In genomic region chr9:49485892-49486311, GRCm38 (mm10) we compare ENCODE assay signal across 8 mouse cellular contexts. TPM values are rescaled to one million over a fixed set of nuclear protein-coding genes. Genes with fewer than 3 reads are reported as not detected.
A peak's percentile ranks its signal among the peaks of the same experiment; 100 is the strongest.
DNase-seq lines count a peak whose midpoint lies in the region; ATAC-seq and TF ChIP-seq lines count a peak whose summit lies in the region.

Gene Ttc12, minus strand, starts transcription at chr9:49486225.

- H3K9me3 ChIP-seq in embryonic facial prominence, embryonic 14.5 days (ENCODE audit: control insufficient read depth, low read length): no peaks in the 10 kb centered on the region
- no peaks in the 10 kb centered on the region for H3K9me3 ChIP-seq in heart, embryonic 12.5 days (replicated peaks)
- no peaks in the 10 kb centered on the region for H3K9me3 ChIP-seq in kidney, embryonic 16.5 days (ENCODE audit: low read length)
- H3K9me3 ChIP-seq in liver, embryonic 14.5 days (ENCODE audit: control insufficient read depth, low read length): no peaks in the 10 kb centered on the region
- H3K9me3 ChIP-seq in stomach, postnatal 0 days (ENCODE audit: control insufficient read depth, low read length): no peaks in the 10 kb centered on the region

- TF ChIP-seq EP300 in liver, embryonic 14.5 days (IDR thresholded peaks at IDR 0.05; ENCODE audit: low read depth): no peak
- TF ChIP-seq EP300 in stomach, postnatal 0 days (optimal IDR thresholded peaks at IDR 0.05): no peak

- ATAC-seq in embryonic facial prominence, embryonic 14.5 days (ENCODE audit: low read depth): peak; percentile 87
- peak; percentile 89 for ATAC-seq in heart, embryonic 12.5 days (ENCODE audit: insufficient number of reproducible peaks, low FRiP score)
- peak; percentile 91 for ATAC-seq in kidney, embryonic 16.5 days (ENCODE audit: low FRiP score, low TSS enrichment)
- ATAC-seq in liver, embryonic 14.5 days (ENCODE audit: insufficient read depth): peak; percentile 77
- ATAC-seq in stomach, postnatal 0 days (ENCODE audit: low FRiP score, low TSS enrichment): peak; percentile 89

- peak; percentile 33 for DNase-seq in CD4-positive helper T cell, adult 2 months (ENCODE audit: low read depth, low spot score)
- DNase-seq in adrenal gland, postnatal 36 days: peak; percentile 93 to 94
- peak; percentile 86 for DNase-seq in embryonic facial prominence, embryonic 14.5 days (ENCODE audit: low spot score)
- peak; percentile 12 to 27 (median 20) for DNase-seq in liver, embryonic 14.5 days (ENCODE audit: low read depth in 3 of 3, low spot score in 3 of 3)
- peak; percentile 38 for DNase-seq in naive thymus-derived CD4-positive, alpha-beta T cell, adult 2 months (ENCODE audit: low read depth)
- DNase-seq in stomach, postnatal 0 days (ENCODE audit: low spot score): peak; percentile 82

- H3K27me3 ChIP-seq in embryonic facial prominence, embryonic 14.5 days (replicated peaks; ENCODE audit: control insufficient read depth, insufficient read depth, low read length): no peaks in the 10 kb centered on the region
- no peaks in the 10 kb centered on the region; the same call in 1 of the 2 replicates for H3K27me3 ChIP-seq in heart, embryonic 12.5 days (replicated peaks)
- H3K27me3 ChIP-seq in kidney, embryonic 16.5 days (ENCODE audit: insufficient read depth, low read length): no peaks in the 10 kb centered on the region
- no peaks in the 10 kb centered on the region for H3K27me3 ChIP-seq in liver, embryonic 14.5 days (ENCODE audit: control insufficient read depth, insufficient read depth, low read length)
- H3K27me3 ChIP-seq in stomach, postnatal 0 days (ENCODE audit: control insufficient read depth, insufficient read depth, low read length): no peaks in the 10 kb centered on the region

- peak within 1 kb of the TSS; percentile 49 for H3K4me3 ChIP-seq in embryonic facial prominence, embryonic 14.5 days (ENCODE audit: low read depth, low read length)
- peak within 1 kb of the TSS; percentile 71 for H3K4me3 ChIP-seq in heart, embryonic 12.5 days
- H3K4me3 ChIP-seq in kidney, embryonic 16.5 days (ENCODE audit: low read length): peak within 1 kb of the TSS; percentile 74
- peak within 1 kb of the TSS; percentile 50 to 63 for H3K4me3 ChIP-seq in liver, embryonic 14.5 days (ENCODE audit: insufficient read depth in 1 of 2, low read depth in 2 of 2, low read length in 2 of 2)
- H3K4me3 ChIP-seq in stomach, postnatal 0 days (ENCODE audit: low read depth, low read length): peak within 1 kb of the TSS; percentile 54

- H3K27ac ChIP-seq in embryonic facial prominence, embryonic 14.5 days (replicated peaks; ENCODE audit: low read depth, low read length): no peak within 1 kb of the TSS
- peak within 1 kb of the TSS; percentile 20; the same call in 1 of the 2 replicates for H3K27ac ChIP-seq in heart, embryonic 12.5 days (ENCODE audit: poor library complexity, severe bottlenecking)
- H3K27ac ChIP-seq in kidney, embryonic 16.5 days (ENCODE audit: low read length): 0 out of 2 replicates have a peak within 1 kb of the TSS, but pooled peaks have one; percentile 23
- no peak within 1 kb of the TSS for H3K27ac ChIP-seq in liver, embryonic 14.5 days
- no peak within 1 kb of the TSS for H3K27ac ChIP-seq in stomach, postnatal 0 days (replicated peaks)

- H3K4me1 ChIP-seq in embryonic facial prominence, embryonic 14.5 days (ENCODE audit: control insufficient read depth, insufficient read depth, low read length): no peaks in the 10 kb centered on the region
- H3K4me1 ChIP-seq in heart, embryonic 12.5 days (replicated peaks): 0 out of 2 replicates have a peak, but pooled peaks cover 9% of the 10 kb centered on the region
- peaks cover 8% of the 10 kb centered on the region for H3K4me1 ChIP-seq in kidney, embryonic 16.5 days (ENCODE audit: insufficient read depth, low read length)
- no peaks in the 10 kb centered on the region for H3K4me1 ChIP-seq in liver, embryonic 14.5 days (replicated peaks; ENCODE audit: control insufficient read depth in 2 of 2, insufficient read depth in 2 of 2, low read length in 1 of 2)
- no peaks in the 10 kb centered on the region for H3K4me1 ChIP-seq in stomach, postnatal 0 days (replicated peaks; ENCODE audit: control insufficient read depth, insufficient read depth)

- H3K9ac ChIP-seq in embryonic facial prominence, embryonic 14.5 days (ENCODE audit: low read depth, low read length): peak within 1 kb of the TSS; percentile 54
- H3K9ac ChIP-seq in heart, embryonic 12.5 days: peak within 1 kb of the TSS; percentile 67
- peak within 1 kb of the TSS; percentile 68 for H3K9ac ChIP-seq in kidney, embryonic 16.5 days (replicated peaks; ENCODE audit: low read length)
- H3K9ac ChIP-seq in liver, embryonic 14.5 days (replicated peaks): no peak within 1 kb of the TSS
- peak within 1 kb of the TSS; percentile 32 for H3K9ac ChIP-seq in stomach, postnatal 0 days (ENCODE audit: low read length)

- 0 out of 2 replicates have a peak, but pooled peaks have one; percentile 3 for TF ChIP-seq CTCF in liver, embryonic 14.5 days (IDR thresholded peaks at IDR 0.05; ENCODE audit: low read depth)
- no peak for TF ChIP-seq CTCF in stomach, postnatal 0 days (IDR thresholded peaks at IDR 0.05; ENCODE audit: low read depth)

- no peaks in the 10 kb centered on the region for H3K36me3 ChIP-seq in embryonic facial prominence, embryonic 14.5 days (ENCODE audit: control insufficient read depth, insufficient read depth, low read length)
- no peaks in the 10 kb centered on the region for H3K36me3 ChIP-seq in heart, embryonic 12.5 days
- no peaks in the 10 kb centered on the region for H3K36me3 ChIP-seq in kidney, embryonic 16.5 days (ENCODE audit: insufficient read depth, low read length)
- H3K36me3 ChIP-seq in liver, embryonic 14.5 days (replicated peaks; ENCODE audit: control insufficient read depth, insufficient read depth, low read depth): no peaks in the 10 kb centered on the region
- H3K36me3 ChIP-seq in stomach, postnatal 0 days (ENCODE audit: control insufficient read depth, insufficient read depth, low read length): no peaks in the 10 kb centered on the region

- peak within 1 kb of the TSS; percentile 59 for H3K4me2 ChIP-seq in embryonic facial prominence, embryonic 14.5 days (ENCODE audit: low read depth, low read length)
- peak within 1 kb of the TSS; percentile 97 for H3K4me2 ChIP-seq in heart, embryonic 12.5 days
- H3K4me2 ChIP-seq in kidney, embryonic 16.5 days (replicated peaks; ENCODE audit: low read depth, low read length): peak within 1 kb of the TSS; percentile 90
- peak within 1 kb of the TSS; percentile 59 for H3K4me2 ChIP-seq in liver, embryonic 14.5 days (ENCODE audit: low read depth)
- H3K4me2 ChIP-seq in stomach, postnatal 0 days (replicated peaks; ENCODE audit: low read depth): peak within 1 kb of the TSS; percentile 71

- 0% methylated on average over 12 of the region's 18 CpGs for WGBS in embryonic facial prominence, embryonic 14.5 days
- WGBS in heart, embryonic 12.5 days: under 1% methylated on average over 18 of the region's 18 CpGs
- WGBS in kidney, embryonic 16.5 days: 0% methylated on average over 18 of the region's 18 CpGs
- under 1% methylated on average over 18 of the region's 18 CpGs for whole genome bisulfite sequencing in liver, embryonic 14.5 days (ENCODE audit: insufficient replicate concordance)
- under 1% methylated on average over 18 of the region's 18 CpGs for WGBS in stomach, postnatal 0 days

RNA-seq across cellular contexts. Expression of gene Ttc12, which starts in this region (rescaled TPM):
- 10 to 100 TPM; 14.6 to 16.0 TPM for total RNA-seq in adrenal gland, postnatal 36 days (2021)
- polyA plus RNA-seq in embryonic facial prominence, embryonic 14.5 days (2014; fragmentation: Nextera tagmentation; extraction: Ambion mirVana): 2.0 TPM in 2 replicates
- polyA plus RNA-seq in heart, embryonic 12.5 days (2016; fragmentation: Nextera tagmentation; extraction: Ambion mirVana): 1.7 TPM in 2 replicates
- 3.5 and 4.0 TPM in 2 replicates for polyA plus RNA-seq in kidney, embryonic 16.5 days (2015; fragmentation: Nextera tagmentation; extraction: Ambion mirVana)
- 0.12 and 0.19 TPM in 2 replicates for polyA plus RNA-seq in liver, embryonic 14.5 days (2012; rRNA removed)
- polyA plus RNA-seq in liver, embryonic 14.5 days (2014; fragmentation: Nextera tagmentation; extraction: Ambion mirVana): 0.11 and 0.18 TPM in 2 replicates
- polyA plus RNA-seq in stomach, postnatal 0 days (2015; fragmentation: Nextera tagmentation; extraction: Ambion mirVana): 0.86 and 1.1 TPM in 2 replicates

Comparison
In these comparisons a context has a peak if more than half of its experiments do, and no peak if none do; other contexts are left out.
1. Peak in DNase-seq, ATAC-seq, H3K4me3 ChIP-seq and H3K4me2 ChIP-seq in liver, embryonic 14.5 days; RNA of the gene not detected or under 1 TPM.
2. DNase-seq: peak in every context shown above with its lines; median percentile 94 in adrenal gland, postnatal 36 days; 86 in embryonic facial prominence, embryonic 14.5 days; 82 in stomach, postnatal 0 days; 38 in naive thymus-derived CD4-positive, alpha-beta T cell, adult 2 months; 33 in CD4-positive helper T cell, adult 2 months; 20 in liver, embryonic 14.5 days.
3. H3K27ac ChIP-seq: peak in heart, embryonic 12.5 days (single experiment) and kidney, embryonic 16.5 days (single experiment); none in embryonic facial prominence, embryonic 14.5 days (single experiment), liver, embryonic 14.5 days (single experiment) and stomach, postnatal 0 days (single experiment).
4. Peak in every context shown above with its lines, with median percentiles within 50 percentile points of each other: ATAC-seq, H3K4me2 ChIP-seq and H3K4me3 ChIP-seq.